Mouse (Mus musculus) G1E (cell line): ENCODE results near the gene Nanp. TPM values are rescaled to one million over a fixed set of nuclear protein-coding genes. Genes with fewer than 3 reads are reported as not detected.

ENCODE experiments used
- ATAC-seq: 2 replicates; pipeline ENCODE4 v1.8.0; 2016; ENCODE audit warnings: mild to moderate bottlenecking; ENCODE audit not compliant: insufficient number of reproducible peaks, poor library complexity, low FRiP score, severe bottlenecking; ENCODE audit errors: extremely low read depth
- DNase-seq: peaks from one replicate; pipeline ENCODE4 v3.0.0; 2012; ENCODE audit warnings: low spot score
- H3K27me3 ChIP-seq: 2 replicates; pipeline ENCODE4 v1.6.1; 2012; ENCODE audit warnings: mild to moderate bottlenecking, low read length, inconsistent platforms; ENCODE audit not compliant: insufficient read depth
- H3K36me3 ChIP-seq: replicated peaks from 2 replicates; pipeline ENCODE3; 2012; ENCODE audit warnings: mild to moderate bottlenecking, inconsistent platforms
- H3K4me1 ChIP-seq: 2 replicates; pipeline ENCODE4 v1.6.1; 2012; ENCODE audit warnings: low read depth, low read length, inconsistent platforms, mixed read lengths; ENCODE audit not compliant: insufficient read depth
- H3K4me3 ChIP-seq: 2 replicates; pipeline ENCODE4 v1.5.1; 2012; ENCODE audit warnings: low read depth, mild to moderate bottlenecking, inconsistent platforms, low read length, moderate library complexity, mixed read lengths
- H3K9me3 ChIP-seq: replicated peaks from 2 replicates; pipeline ENCODE4 v1.6.1; 2012; ENCODE audit warnings: inconsistent platforms
- CTCF ChIP-seq: IDR thresholded peaks from 2 replicates; pipeline ENCODE4 v1.5.1; 2012; ENCODE audit warnings: low read depth, low read length, inconsistent platforms, mixed read lengths
- GATA1 ChIP-seq: IDR thresholded peaks from 2 replicates; pipeline ENCODE4 v1.6.1; 2012; ENCODE audit warnings: borderline replicate concordance, low read length, inconsistent platforms, mixed read lengths
- GATA2 ChIP-seq: IDR thresholded peaks from 2 replicates; pipeline ENCODE4 v1.6.1; 2012; ENCODE audit warnings: low read depth, low read length, inconsistent platforms, borderline replicate concordance
- POLR2AphosphoS5 ChIP-seq: IDR thresholded peaks from 2 replicates; pipeline ENCODE4 v1.6.1; 2012; ENCODE audit warnings: low read depth, low read length, inconsistent platforms; ENCODE audit not compliant: insufficient replicate concordance
- TAL1 ChIP-seq: conservative IDR thresholded peaks from 2 replicates; pipeline ENCODE4 v1.6.1; 2012; ENCODE audit warnings: low read depth, low read length, inconsistent platforms, mixed read lengths
- polyA plus RNA-seq: library from polyadenylated mRNA; stranded (reverse); fragments of >175 nt; gene quantifications from 2 replicates; pipeline ENCODE4 v1.2.3, GENCODE M21; 2012
- total RNA-seq, 2 experiments: library from RNA; stranded (forward) in 1 of 2; stranded (reverse) in 1 of 2; fragments of 200-1000 nt in 1 of 2; fragments of >200 nt in 1 of 2; fragmentation: Nextera tagmentation in 1 of 2; gene quantifications; 2 replicates each; pipeline ENCODE4 v1.2.3; 2014 to 2017

Gene Nanp
- total and polyA plus RNA-seq, 3 experiments: 22.1 to 39.3 (median 24.9) TPM

- TF ChIP-seq GATA2: no peak
- no peak for TF ChIP-seq TAL1
- no peak for TF ChIP-seq CTCF
- no peak for TF ChIP-seq POLR2AphosphoS5
- TF ChIP-seq GATA1: no peak
- DNase-seq (no peak), ATAC-seq (no peak)
- no peak overlapping the region for H3K4me3 ChIP-seq
- H3K9me3 ChIP-seq: no peaks in the 10 kb centered on the region
- no peaks in the 10 kb centered on the region for H3K36me3 ChIP-seq
- peaks cover 27% of the 10 kb centered on the region for H3K4me1 ChIP-seq
- H3K27me3 ChIP-seq: no peaks in the 10 kb centered on the region
Observed at GRCm38 (mm10) chr2:150985359-150985758, 53.8 kb downstream of the Nanp start.

DNA sequence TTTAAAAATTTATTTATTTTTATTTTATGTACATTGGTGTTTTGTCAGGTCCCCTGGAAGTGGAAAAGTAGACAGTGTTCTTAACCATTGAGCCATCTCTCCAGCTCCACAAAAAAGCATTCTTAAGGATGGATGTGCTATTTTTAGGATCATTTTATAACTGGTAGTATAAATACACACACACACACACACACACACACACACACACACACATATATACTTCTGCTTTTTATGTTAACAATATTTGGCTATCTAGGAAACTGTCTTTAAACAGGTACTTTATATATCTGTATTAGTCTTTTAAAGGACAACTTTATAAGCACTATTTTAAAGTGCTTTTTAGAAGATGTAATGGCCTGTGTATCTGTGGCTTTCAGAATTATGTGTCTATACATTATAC is 57.1 kb downstream of the Nanp start:
- H3K27me3 ChIP-seq: no peaks in the 10 kb centered on the region
- peaks cover 55% of the 10 kb centered on the region for H3K4me1 ChIP-seq
- TF ChIP-seq GATA2 (no peak), CTCF (no peak), TAL1 (no peak), POLR2AphosphoS5 (no peak), GATA1 (no peak)
- DNase-seq: no peak
- H3K36me3 ChIP-seq: peaks cover 11% of the 10 kb centered on the region
- no peaks in the 10 kb centered on the region for H3K9me3 ChIP-seq
- ATAC-seq: no peak
- no peak overlapping the region for H3K4me3 ChIP-seq

DNA sequence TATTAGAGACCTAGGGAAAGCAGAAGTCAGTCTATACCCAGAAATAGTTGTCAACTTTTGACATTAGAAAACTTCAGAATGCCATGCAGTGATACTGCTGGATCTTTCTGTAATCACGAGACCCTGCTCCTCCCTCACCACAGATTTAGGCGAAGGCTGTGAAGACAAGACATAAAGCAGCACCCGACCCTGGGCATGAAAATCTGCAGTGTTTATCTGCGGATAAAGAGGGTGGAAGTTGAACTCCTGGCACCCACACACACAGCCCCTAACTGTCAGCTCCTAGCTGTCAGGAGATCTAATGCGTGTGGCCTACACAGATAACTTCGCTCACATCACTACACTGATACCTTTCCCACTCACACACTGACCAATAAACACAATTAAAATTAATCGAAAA is 57.7 kb downstream of the Nanp start:
- Histone ChIP-seq H3K4me1 (peaks cover 60% of the 10 kb centered on the region), H3K36me3 (peaks cover 11% of the 10 kb centered on the region), H3K9me3 (no peaks in the 10 kb centered on the region), H3K27me3 (no peaks in the 10 kb centered on the region), H3K4me3 (no peak overlapping the region; the same call in 1 of the 2 replicates)
- DNase-seq (peak; percentile 32), ATAC-seq (peak; percentile 51)
- TF ChIP-seq POLR2AphosphoS5: no peak
- TF ChIP-seq CTCF: no peak
- no peak for TF ChIP-seq GATA1
- no peak for TF ChIP-seq TAL1
- no peak for TF ChIP-seq GATA2

DNA sequence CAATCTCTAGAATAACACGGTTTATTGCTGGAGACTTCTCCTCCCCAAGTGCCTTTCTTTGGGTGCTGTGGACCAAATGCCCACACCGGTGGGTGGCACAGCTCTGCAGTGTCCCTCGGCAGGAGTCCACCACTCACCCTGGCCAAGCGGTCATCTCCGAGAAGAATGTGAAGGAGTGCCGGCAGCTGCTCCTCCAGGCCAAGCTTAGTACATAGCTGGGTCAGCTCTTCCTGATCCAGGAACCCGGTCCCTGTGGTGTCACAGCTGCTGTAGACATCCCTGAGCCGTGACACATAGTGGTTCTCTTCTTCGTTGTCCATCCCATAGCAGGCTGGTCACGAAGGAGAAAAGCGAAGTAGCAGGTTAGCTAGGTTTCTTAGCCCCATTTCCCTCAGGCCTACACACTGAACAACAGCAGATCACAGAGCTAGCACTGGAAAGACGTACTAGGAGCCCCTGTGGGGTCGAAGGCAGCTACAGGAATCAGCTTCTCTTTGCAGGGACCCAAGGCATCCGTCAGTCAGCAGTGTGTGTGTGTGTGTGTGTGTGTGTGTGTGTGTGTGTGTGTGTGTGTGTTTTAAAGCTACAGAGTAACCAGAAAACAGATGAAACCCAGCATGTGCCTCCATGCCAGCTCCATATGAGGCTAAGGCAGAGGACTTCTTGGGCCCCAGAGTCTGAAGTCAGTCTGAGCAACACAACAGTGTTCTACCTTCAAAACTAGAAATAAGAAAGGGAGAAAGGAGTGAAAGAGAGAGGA is 59.2 kb downstream of the Nanp start:
- H3K9me3 ChIP-seq: no peaks in the 10 kb centered on the region
- H3K4me1 ChIP-seq: peaks cover 70% of the 10 kb centered on the region
- ATAC-seq (no peak), DNase-seq (no peak)
- no peak overlapping the region; the same call in 1 of the 2 replicates for H3K4me3 ChIP-seq
- no peak for TF ChIP-seq TAL1
- no peak for TF ChIP-seq GATA1
- TF ChIP-seq CTCF: no peak
- no peak for TF ChIP-seq POLR2AphosphoS5
- TF ChIP-seq GATA2: no peak
- H3K27me3 ChIP-seq: no peaks in the 10 kb centered on the region
- H3K36me3 ChIP-seq: peaks cover 20% of the 10 kb centered on the region

Other genes with a start within 250 kb of the Nanp start
- gene Abhd12, start 134.7 kb downstream of the Nanp start, total RNA-seq (2014; fragmentation: Nextera tagmentation): 17.2 and 23.9 TPM in 2 replicates
- 24.5 and 51.1 TPM in 2 replicates for gene Abhd12, start 134.7 kb downstream of the Nanp start, total RNA-seq (2017)
- gene Abhd12, start 134.7 kb downstream of the Nanp start, polyA plus RNA-seq: 23.9 and 25.6 TPM in 2 replicates
- 34.8 and 41.6 TPM in 2 replicates for gene Gins1, start 134.0 kb downstream of the Nanp start, total RNA-seq (2014; fragmentation: Nextera tagmentation)
- gene Gins1, start 134.0 kb downstream of the Nanp start, total RNA-seq (2017): 92.8 and 104 TPM in 2 replicates
- gene Gins1, start 134.0 kb downstream of the Nanp start, polyA plus RNA-seq: 21.0 and 24.0 TPM in 2 replicates
- 5.1 and 5.6 TPM in 2 replicates for gene Ninl, start within 50 bp of the Nanp start, total RNA-seq (2014; fragmentation: Nextera tagmentation)
- 5.3 and 7.5 TPM in 2 replicates for gene Ninl, start within 50 bp of the Nanp start, total RNA-seq (2017)
- gene Ninl, start within 50 bp of the Nanp start, polyA plus RNA-seq: 2.7 and 3.6 TPM in 2 replicates
- gene Gm14151, start 53.0 kb upstream of the Nanp start, total RNA-seq (2014; fragmentation: Nextera tagmentation): not detected in 2 replicates
- gene Gm14151, start 53.0 kb upstream of the Nanp start, total RNA-seq (2017): 0.27 TPM in 1 of 2 replicates, not detected in the other
- gene Gm14151, start 53.0 kb upstream of the Nanp start, polyA plus RNA-seq: not detected in 2 replicates
- not detected in 2 replicates for gene Gm14147, start 58.8 kb upstream of the Nanp start, total RNA-seq (2014; fragmentation: Nextera tagmentation)
- 0.17 TPM in 1 of 2 replicates, not detected in the other for gene Gm14147, start 58.8 kb upstream of the Nanp start, total RNA-seq (2017)
- not detected in 2 replicates for gene Gm14147, start 58.8 kb upstream of the Nanp start, polyA plus RNA-seq